Mouse (Mus musculus) WW6 (cell line): ENCODE results near the gene Pik3r1.

Experiments
- DNase-seq: peaks from one replicate; pipeline ENCODE4 v3.0.0-alpha.2; 2013; ENCODE audit warnings: low read depth, low spot score

The Pik3r1 gene

DNA sequence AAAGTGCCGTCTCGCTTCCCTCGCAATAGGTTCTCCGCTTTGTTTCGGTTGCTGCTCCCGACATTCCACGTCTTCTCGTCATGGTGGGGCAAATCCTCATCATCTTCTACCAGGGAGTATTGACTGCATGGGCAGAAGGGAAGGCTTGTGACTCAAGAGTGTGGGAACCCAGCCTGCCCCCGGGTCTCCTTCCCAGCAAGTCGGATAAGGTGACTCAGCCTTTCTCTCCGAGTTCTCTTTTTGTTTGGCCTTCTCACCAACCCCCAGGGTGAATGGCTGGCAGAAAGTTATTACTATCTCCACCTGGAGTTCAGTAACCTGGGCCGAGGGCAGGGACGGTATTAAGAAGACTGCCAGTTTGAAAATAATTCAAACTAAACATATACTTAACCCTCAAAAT, 81.8 kb downstream of the Pik3r1 start:
- DNase-seq, result no peak

GRCm38 (mm10) chr13:101684706-101685105, 83.3 kb downstream of the Pik3r1 start:
- no peak for DNase-seq

DNA sequence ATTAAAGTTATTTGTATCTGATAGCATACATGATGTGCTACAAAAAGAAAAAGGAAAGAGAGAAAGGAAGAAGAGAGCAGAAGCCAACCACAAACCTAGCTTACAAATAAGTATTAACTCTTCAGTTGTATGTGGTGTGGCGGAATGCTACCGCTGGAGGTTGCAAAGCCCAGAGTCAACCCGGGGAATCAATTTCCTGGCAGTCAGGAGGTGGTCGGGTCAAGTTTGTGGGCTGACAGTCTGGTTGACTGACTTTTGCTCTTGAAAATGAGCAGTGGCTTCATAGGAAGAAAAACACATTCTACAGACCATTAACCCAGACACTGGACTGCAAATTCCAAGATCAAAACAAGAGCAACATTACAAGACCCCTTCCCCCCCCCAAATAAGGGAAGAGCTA, 85.6 kb downstream of the Pik3r1 start:
- DNase-seq, result no peak

- no peak for DNase-seq
Measured at GRCm38 (mm10) chr13:101680083-101680482, 87.9 kb downstream of the Pik3r1 start.

- no peak for DNase-seq
Measured at GRCm38 (mm10) chr13:101678984-101679383, 89.0 kb downstream of the Pik3r1 start.

DNA sequence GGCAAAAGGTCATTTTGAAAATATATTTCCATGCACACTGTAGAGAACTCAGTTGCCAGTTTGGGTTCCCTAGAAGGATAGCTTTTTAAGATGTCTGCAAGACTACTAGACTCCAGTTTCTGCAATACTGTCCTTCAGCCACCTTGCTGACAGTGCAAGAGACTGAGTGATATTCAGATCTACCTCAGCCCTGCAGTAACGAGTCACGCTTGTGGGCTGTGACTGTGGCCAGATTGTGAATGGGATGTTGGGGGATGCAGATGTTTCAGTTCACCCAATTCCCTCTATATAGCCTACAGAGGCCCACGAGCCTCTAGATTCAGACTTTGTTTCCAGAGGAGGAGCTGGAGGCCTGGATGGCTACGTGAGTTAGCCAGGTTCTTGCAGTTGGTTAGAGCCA, 90.0 kb downstream of the Pik3r1 start:
- DNase-seq, result no peak

DNA sequence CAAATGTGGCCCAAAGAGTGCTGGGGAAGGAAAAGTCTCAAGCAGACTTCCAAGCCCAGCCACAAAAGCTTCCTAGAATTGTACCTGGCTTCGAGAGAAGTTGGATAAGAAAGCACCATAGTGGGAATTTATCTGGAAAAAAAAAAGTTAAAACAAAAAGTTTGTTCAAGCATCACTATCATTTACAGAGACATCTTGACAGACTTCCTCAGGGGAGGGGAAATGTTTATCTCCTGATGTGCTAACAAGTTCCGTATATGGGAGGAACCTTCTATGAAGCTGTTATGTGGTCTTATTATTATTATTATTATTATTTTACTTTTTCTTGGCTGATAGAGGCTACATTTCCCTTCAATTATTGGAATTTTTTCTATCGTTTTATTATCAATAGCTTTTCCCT, 94.1 kb downstream of the Pik3r1 start:
- DNase-seq, result no peak

- DNase-seq, result no peak
Measured at GRCm38 (mm10) chr13:101668859-101669258, 99.2 kb downstream of the Pik3r1 start.

- no peak for DNase-seq
Measured at GRCm38 (mm10) chr13:101664010-101664409, 104.0 kb downstream of the Pik3r1 start.

DNA sequence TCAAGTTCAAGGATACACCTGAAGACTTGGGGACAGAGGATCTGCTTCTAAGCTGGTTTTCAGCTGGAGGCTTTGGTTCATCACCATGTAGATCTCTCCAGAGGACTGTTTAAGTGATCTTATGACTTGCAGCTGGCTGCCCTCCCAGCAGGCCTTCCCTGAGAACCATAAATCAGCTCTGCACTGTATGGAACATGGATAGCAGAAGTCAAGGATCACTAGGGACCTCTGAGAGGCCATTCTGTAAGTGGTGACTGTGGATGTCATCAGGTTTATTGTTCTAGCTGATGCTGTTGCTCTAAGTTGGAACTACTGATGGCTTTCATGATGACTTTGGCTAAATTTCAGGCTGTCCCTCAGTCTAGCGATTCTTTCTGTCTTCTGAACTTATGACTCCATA, 105.1 kb downstream of the Pik3r1 start:
- no peak for DNase-seq

DNA sequence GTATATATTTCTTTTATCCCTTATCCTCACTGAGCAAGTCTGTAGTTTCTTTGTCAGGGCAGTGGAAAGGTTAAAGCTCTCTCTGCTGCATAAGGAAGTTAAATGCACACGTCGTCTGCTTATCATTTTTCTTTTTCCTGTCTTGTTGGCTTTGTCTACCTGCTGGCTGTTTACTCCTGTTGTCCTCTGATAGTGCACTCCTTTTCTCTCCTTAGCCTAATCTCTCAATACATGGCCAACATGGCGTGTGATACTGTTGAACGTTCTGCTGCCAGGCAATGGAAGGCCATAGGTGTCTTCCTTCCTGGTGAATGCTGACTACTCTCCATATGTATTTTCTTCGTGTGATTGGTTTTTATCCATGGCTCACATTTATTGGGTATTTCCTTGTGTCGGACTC, 106.5 kb downstream of the Pik3r1 start:
- DNase-seq, result no peak

GRCm38 (mm10) chr13:101660187-101660586, 107.8 kb downstream of the Pik3r1 start:
- DNase-seq, result no peak

- no peak for DNase-seq
Measured at GRCm38 (mm10) chr13:101652131-101652530, 115.9 kb downstream of the Pik3r1 start.

GRCm38 (mm10) chr13:101641632-101642031, 126.4 kb downstream of the Pik3r1 start:
- no peak for DNase-seq

DNA sequence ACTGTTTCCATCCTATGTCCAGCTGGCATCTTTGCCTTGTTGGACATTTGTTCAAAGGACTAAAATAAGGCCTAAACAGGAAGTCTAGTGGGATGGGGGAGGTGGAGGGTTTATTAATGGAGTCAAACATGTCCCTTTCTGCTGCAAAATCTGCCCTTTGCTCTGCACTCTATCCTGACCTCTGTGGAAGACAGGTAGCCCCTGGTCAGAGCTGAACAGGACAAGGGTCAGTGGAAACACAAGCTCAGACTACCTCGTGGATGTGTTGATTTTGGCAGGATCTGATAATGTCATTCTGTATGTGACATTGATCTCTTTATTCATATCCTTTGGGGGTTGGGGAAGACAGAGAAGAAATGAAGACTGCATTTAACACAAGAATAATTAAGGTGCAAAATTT, 132.2 kb downstream of the Pik3r1 start:
- no peak for DNase-seq

GRCm38 (mm10) chr13:101634420-101634819, 133.6 kb downstream of the Pik3r1 start:
- no peak for DNase-seq

GRCm38 (mm10) chr13:101633620-101634019, 134.4 kb downstream of the Pik3r1 start:
- DNase-seq, result no peak

GRCm38 (mm10) chr13:101632771-101633170, 135.2 kb downstream of the Pik3r1 start:
- no peak for DNase-seq

DNA sequence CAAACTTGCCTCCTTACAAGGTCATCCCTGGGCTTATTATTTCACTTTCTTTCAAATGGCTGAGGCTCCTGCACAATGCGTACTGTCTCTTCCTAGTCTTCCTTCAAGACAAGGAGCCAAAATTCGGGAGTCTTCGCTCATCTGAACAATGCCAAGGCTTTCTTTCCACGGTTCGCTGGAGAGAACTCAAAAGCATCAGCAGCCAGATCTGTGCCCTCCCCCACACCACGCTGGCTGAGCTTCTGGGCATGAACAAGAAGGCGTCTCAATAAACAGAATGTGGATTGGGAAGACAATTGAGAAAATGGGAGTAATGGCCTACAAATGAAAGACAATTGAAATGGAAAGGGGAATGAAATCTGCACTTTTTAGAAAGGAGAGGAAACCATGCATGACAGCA, 136.5 kb downstream of the Pik3r1 start:
- no peak for DNase-seq
